Mouse (Mus musculus) retina, embryonic 14.5 days (tissue): Measurements from ENCODE around the gene Snrnp35.
"Not testable (repeated sequence)": the region's sequence is repeated elsewhere in the genome, so short reads cannot be mapped to it uniquely, and the experiment has no call there.

Source experiments
- DNase-seq: peaks from one replicate; pipeline ENCODE4 v3.0.0-alpha.2; 2015; ENCODE audit warnings: low spot score

The Snrnp35 gene

GRCm38 (mm10) chr5:124463462-124463861, 19.5 kb upstream of the Snrnp35 start:
- no peak for DNase-seq

- DNase-seq: no peak
Measured at GRCm38 (mm10) chr5:124464905-124465304, 18.0 kb upstream of the Snrnp35 start.

DNA sequence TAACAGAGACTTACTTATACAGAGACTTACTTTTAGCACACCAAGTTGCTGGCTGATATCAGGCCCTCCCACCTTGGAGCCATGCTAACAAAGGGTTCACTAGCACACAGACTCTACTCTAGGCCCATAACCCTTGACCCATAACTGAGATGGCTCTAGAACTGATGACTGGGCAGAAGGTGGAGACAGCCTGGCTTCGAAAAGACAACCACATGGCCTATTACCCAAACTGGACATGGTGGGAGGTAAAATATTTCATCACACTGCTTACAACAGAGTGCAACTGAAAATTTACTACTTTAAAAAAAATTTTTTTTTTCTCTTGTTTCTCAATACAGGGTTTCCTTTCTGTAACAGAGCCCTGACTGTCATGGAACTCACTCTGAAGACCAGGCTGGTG, 15.2 kb upstream of the Snrnp35 start:
- DNase-seq: no peak

- no peak for DNase-seq
Measured at GRCm38 (mm10) chr5:124468365-124468764, 14.6 kb upstream of the Snrnp35 start.

GRCm38 (mm10) chr5:124469486-124469885, 13.4 kb upstream of the Snrnp35 start:
- DNase-seq: no peak

- DNase-seq: no peak
Measured at GRCm38 (mm10) chr5:124470591-124471171, 12.3 kb upstream of the Snrnp35 start.

DNA sequence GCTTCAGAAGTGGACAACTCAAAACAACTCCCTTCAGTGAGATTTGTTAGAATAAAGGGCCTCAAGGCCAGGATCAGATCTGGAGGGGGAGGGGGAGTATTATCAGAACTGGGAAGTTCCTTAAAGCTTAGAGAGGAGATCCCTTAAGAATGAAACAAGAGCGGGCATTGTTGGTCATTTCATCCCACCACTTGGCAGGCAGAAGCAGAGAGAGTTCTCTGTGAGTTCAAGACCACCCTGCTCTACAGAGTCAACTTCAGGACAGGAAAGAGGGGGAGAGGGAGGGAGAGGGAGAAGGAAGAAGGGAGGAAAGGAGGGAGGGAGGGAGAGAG, 4.1 kb upstream of the Snrnp35 start:
- DNase-seq: no peak

- no peak for DNase-seq
Measured at GRCm38 (mm10) chr5:124480119-124480518, 2.8 kb upstream of the Snrnp35 start.

DNA sequence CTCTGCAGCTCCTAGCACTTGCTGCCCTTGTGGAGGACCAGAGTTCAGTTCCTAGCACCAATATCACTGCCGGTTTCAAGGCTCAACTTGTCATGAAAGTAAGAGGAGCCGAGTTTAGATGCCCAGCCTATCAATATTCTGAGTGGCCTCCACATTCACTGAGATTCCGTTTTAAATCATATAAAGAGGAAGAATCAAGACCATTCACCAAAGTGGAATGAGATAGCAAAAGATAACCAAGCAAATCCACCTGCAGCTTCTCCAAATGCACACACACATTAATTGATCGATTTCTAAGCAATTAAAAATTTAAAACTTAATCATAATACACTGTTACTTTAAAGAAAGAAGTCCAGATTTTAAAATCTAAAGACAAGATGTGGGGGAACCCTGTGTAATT, 1.2 kb upstream of the Snrnp35 start:
- DNase-seq: no peak

GRCm38 (mm10) chr5:124482436-124482965, 433 bp upstream of the Snrnp35 start:
- DNase-seq: no peak

- no peak for DNase-seq
Measured at GRCm38 (mm10) chr5:124483655-124484396, 892 bp downstream of the Snrnp35 start.

DNA sequence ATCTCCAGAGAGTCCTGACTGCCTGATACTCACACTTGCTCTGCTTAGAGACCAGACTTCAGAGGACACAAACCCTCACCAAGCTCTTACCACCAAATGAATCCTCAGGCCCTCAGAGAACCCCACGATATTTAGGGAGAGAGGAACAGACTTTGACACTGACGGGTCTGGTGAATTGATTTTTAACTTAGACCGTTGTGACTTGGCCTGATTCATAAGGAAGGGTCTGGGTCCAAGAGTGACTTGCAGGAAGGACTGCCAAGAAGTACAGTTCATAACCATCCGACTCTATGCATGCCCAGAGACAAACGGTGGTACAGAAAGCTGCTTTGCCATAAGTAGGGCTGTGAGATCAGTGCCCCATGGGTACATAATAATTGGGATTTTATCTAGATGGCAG, 2.7 kb downstream of the Snrnp35 start:
- DNase-seq: no peak

GRCm38 (mm10) chr5:124488885-124489284, 6.0 kb downstream of the Snrnp35 start:
- no peak for DNase-seq

DNA sequence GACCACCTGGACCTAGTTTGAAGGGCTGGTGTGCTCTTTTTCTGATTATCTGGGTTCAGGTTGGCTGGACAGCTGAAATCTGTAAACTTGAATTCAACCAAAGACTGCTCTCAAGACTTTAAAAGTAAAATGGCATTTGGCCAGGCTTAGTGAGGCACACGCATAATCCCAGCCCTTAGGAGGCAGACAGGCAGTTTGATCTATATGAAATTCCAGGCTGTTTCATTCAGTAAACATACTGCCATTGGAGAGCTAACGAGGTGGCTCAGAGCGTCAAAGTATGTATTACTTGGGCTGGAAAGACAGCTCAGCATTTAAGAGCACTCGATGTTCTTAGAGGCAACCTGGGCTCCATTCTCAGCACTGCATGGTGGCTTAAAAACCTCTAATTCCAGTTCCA, 8.8 kb downstream of the Snrnp35 start:
- DNase-seq: no peak

GRCm38 (mm10) chr5:124492618-124493017, 9.7 kb downstream of the Snrnp35 start:
- DNase-seq: no peak

GRCm38 (mm10) chr5:124493455-124493854, 10.5 kb downstream of the Snrnp35 start:
- no peak for DNase-seq

- DNase-seq: peak; percentile 50
Measured at GRCm38 (mm10) chr5:124495547-124495946, 12.6 kb downstream of the Snrnp35 start.

- DNase-seq: no peak
Measured at GRCm38 (mm10) chr5:124496614-124497514, 13.9 kb downstream of the Snrnp35 start.

GRCm38 (mm10) chr5:124498221-124498876, 15.4 kb downstream of the Snrnp35 start:
- no peak for DNase-seq

- DNase-seq: no peak
Measured at GRCm38 (mm10) chr5:124499001-124499400, 16.1 kb downstream of the Snrnp35 start.

DNA sequence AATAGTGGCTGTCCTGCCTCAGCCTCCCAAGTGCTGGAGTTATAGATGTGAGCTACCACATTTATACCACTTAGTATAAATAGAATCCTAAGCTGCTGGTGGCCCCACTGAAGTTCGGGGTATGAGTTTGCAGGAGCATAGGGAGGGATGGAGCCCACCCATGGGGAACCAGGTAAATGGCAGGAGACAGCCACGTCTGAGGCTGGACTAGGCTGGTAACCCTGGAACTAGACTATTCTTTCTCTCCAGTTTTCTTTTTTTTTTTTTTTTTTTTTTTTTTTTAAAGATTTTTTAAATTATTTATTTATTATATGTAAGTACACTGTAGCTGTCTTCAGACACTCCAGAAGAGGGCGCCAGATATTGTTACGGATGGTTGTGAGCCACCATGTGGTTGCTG, 17.1 kb downstream of the Snrnp35 start:
- DNase-seq: not testable (repeated sequence)

DNA sequence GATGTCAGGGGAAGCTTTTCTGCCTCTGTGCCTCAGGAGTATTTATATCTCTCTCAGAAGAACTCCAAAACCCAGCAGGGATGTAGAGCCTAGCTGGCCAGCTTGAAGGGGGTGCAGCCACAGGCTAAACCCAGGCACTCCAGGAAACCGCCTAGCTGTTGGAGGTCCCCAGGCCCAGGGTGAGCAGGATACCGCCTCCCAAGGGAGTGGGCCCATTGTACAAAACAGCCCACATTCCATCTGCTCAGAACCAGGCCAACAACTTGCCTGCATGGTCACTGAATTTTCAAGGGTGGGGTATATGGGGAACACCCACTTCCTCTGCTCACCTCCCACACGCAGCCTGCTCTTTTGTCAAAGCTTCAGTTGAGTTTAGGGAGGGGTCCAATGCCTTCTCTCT, 17.6 kb downstream of the Snrnp35 start:
- no peak for DNase-seq
